Mouse (Mus musculus) thymus, adult 2 months (tissue): ENCODE measurements at regions not wholly inside any gene's neighbourhood (a gene's known extent, or its start where the extent isn't known, plus 50 kb on each side); places are given as distances from the start of the nearest gene placed in this dataset.

ENCODE experiments used
- CTCF ChIP-seq: fragments of 200-500 bp; IDR thresholded peaks from 2 replicates; pipeline ENCODE4 v1.5.1; 2012; ENCODE audit warnings: mild to moderate bottlenecking, control low read depth, low read length, moderate library complexity, borderline replicate concordance; ENCODE audit not compliant: control insufficient read depth, poor library complexity, insufficient read depth; ENCODE audit errors: extremely low read depth
- POLR2A ChIP-seq: fragments of 200-500 bp; IDR thresholded peaks from 2 replicates; pipeline ENCODE4 v1.6.1; 2012; ENCODE audit warnings: mild to moderate bottlenecking, low read length, control low read depth, moderate library complexity; ENCODE audit not compliant: control insufficient read depth, poor library complexity, insufficient read depth; ENCODE audit errors: extremely low read depth

DNA sequence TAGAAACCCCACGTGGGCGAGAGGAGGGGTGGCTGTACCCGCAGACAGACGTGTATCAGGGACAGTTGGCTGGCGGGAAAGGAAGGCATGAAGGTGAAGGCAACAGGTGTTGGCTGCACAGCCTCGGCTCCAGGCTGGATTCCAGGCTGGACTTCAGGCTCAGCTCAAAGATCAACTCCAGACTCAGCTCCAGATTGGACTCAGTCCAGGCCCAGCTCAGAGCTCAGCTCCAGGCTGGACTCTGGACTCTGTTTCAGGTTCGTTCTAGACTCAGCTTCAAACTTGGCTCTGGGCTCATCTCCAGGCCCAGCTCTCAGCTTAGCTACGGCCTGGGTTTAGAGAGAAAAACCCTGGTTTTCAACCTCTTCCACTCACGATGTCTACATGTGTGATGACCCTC is 171.2 kb downstream of the Kif26a start:
- no peak for TF ChIP-seq POLR2A
- TF ChIP-seq CTCF = no peak
